Mouse (Mus musculus): ENCODE results near the gene Olfr395. TPM values are rescaled to one million over a fixed set of nuclear protein-coding genes. Genes with fewer than 3 reads are reported as not detected.
"Not testable (repeated sequence)": the region's sequence is repeated elsewhere in the genome, so short reads cannot be mapped to it uniquely, and the experiment has no call there.

Olfr395 gene
- not detected for total RNA-seq (2021)
- long read RNA-seq, experiment 1, result 0 reads
- long read RNA-seq, experiment 2, result 0 reads

- DNase-seq, result not testable (repeated sequence)
These were observed at the start of gene Olfr395 for GRCm38 (mm10) chr11:73909199-73909598. Gene Olfr395 (minus strand): TSS chr11:73909299.

- DNase-seq, result no peak
These were observed 27.3 kb upstream of the Olfr395 start, which contains the start of gene Olfr23 for GRCm38 (mm10) chr11:73936377-73936776. Gene Olfr23 (plus strand): TSS chr11:73936677.

- DNase-seq, result no peak
These were observed 18.4 kb downstream of the Olfr395 start, which contains the start of gene Olfr394 for GRCm38 (mm10) chr11:73890671-73891070. Gene Olfr394 (minus strand): TSS chr11:73890771.

Other genes starting within 250 kb of the Olfr395 start
- not detected for gene Zfp735, start 220.5 kb downstream of the Olfr395 start, total RNA-seq (2021)
- not detected for gene Olfr389, start 128.6 kb downstream of the Olfr395 start, total RNA-seq (2021)
- not detected for gene Olfr390, start 126.3 kb downstream of the Olfr395 start, total RNA-seq (2021)
- not detected for gene Olfr391-ps, start 106.2 kb downstream of the Olfr395 start, total RNA-seq (2021)
- gene Olfr392, start 92.2 kb downstream of the Olfr395 start, total RNA-seq (2021), result not detected
- gene Olfr393, start 57.8 kb downstream of the Olfr395 start, total RNA-seq (2021), result not detected
- not detected for gene Olfr394, start 18.5 kb downstream of the Olfr395 start, total RNA-seq (2021)
- not detected for gene Olfr23, start 27.4 kb upstream of the Olfr395 start, total RNA-seq (2021)
- gene Olfr397, start 51.5 kb upstream of the Olfr395 start, total RNA-seq (2021), result not detected
- gene Olfr398, start 81.1 kb upstream of the Olfr395 start, total RNA-seq (2021), result not detected
- not detected for gene Olfr139, start 147.3 kb upstream of the Olfr395 start, total RNA-seq (2021)
- not detected for gene Olfr399, start 147.3 kb upstream of the Olfr395 start, total RNA-seq (2021)
- not detected for gene Zfp616, start 160.7 kb upstream of the Olfr395 start, total RNA-seq (2021)
- gene Olfr401, start 204.4 kb upstream of the Olfr395 start, total RNA-seq (2021), result not detected
- gene Olfr402, start 244.2 kb upstream of the Olfr395 start, total RNA-seq (2021), result not detected

All from adrenal gland, postnatal 10 days (tissue).